Mouse (Mus musculus) embryonic fibroblast, embryonic 13.5 days (primary cell): ENCODE measurements around the gene Hist1h4b.

Experiments
- CTCF ChIP-seq: IDR thresholded peaks from 2 replicates; pipeline ENCODE4 v1.5.1; 2011; ENCODE audit warnings: mild to moderate bottlenecking, control low read depth, low read length, moderate library complexity, borderline replicate concordance; ENCODE audit not compliant: insufficient read depth
- POLR2A ChIP-seq: IDR thresholded peaks from 2 replicates; pipeline ENCODE4 v1.6.1; 2011; ENCODE audit warnings: low read depth, mild to moderate bottlenecking, control low read depth, low read length, moderate library complexity

DNA sequence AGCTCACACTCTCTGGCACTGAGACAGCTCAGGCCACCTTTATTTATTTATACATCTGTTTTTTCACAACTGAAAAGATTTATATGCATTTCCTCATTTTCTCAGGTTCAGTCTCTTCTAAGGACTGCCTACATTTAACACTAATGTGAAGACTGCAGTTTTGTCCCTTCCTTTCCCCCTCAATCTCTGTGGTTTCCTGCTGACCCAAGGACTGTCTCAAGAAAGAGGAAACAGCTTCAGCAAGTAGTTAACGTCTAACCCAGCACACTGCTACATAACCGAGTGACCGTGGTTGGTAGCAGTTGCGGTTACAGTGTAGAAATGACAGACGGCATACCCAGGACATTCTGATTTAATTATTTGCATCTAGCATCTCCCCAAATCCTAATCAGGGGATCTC is 42.6 kb downstream of the Hist1h4b start:
- TF ChIP-seq POLR2A (no peak), CTCF (no peak)
